Mouse (Mus musculus) c-Kit-negative CD71-positive TER-119-positive erythroid progenitor cells, embryonic 14.5 days (primary cell): ENCODE data around the gene Tmem132b.

ENCODE experiments used
- DNase-seq: peaks from one replicate; pipeline ENCODE4 v3.0.0-alpha.2; 2013; ENCODE audit warnings: low read depth, low spot score

The Tmem132b gene

DNA sequence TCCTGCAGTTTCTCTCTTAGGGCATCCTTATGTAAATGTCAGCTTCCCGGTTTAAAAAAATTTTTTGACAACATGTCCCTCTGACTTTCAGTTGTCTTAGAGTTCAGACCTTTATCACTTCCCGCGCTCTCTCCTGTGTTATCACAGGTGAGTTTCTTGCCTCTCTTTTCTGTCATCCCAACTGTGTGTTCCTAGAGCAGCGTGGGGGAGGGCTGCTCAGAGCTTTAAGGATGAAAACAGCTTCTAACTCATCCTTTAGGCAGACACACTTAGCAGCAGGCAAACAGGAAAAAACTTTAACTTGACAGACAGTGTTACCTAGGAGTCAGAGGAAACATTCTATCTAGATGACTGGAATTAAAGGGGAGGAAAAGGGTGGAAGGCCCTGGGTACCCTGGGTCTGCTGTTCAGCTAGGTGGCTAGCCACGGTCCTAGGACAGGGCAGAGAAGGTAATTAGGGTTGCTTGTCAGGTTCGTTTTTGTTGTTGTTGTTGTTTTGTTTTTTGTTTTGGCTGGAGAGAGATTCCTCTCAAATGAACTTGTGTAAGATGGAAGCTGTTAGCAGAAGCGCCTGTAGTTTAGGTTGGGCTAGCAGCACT, 144.6 kb downstream of the Tmem132b start:
- no peak for DNase-seq

DNA sequence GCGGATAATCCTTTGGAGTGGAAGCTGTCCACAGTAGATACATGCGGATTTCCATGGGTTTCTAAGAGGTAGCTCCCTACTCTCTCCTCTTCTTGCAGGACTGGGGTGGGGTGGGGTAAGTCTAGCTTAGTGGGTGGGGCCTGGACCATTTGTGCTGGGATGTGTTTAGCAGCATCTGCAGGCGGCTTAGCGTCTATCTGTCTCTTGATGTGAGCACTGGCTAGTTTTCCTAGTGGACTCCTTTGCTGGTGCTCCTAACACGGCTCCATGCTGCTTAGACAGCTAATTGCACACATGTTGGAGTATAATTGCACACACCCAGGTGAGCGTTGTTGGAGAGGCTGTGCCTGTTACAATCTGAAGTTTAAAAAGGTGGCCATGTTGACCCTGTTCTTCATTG, 149.3 kb downstream of the Tmem132b start:
- no peak for DNase-seq

- DNase-seq, result no peak
Measured at GRCm38 (mm10) chr5:125683491-125683890, 151.9 kb downstream of the Tmem132b start.

DNA sequence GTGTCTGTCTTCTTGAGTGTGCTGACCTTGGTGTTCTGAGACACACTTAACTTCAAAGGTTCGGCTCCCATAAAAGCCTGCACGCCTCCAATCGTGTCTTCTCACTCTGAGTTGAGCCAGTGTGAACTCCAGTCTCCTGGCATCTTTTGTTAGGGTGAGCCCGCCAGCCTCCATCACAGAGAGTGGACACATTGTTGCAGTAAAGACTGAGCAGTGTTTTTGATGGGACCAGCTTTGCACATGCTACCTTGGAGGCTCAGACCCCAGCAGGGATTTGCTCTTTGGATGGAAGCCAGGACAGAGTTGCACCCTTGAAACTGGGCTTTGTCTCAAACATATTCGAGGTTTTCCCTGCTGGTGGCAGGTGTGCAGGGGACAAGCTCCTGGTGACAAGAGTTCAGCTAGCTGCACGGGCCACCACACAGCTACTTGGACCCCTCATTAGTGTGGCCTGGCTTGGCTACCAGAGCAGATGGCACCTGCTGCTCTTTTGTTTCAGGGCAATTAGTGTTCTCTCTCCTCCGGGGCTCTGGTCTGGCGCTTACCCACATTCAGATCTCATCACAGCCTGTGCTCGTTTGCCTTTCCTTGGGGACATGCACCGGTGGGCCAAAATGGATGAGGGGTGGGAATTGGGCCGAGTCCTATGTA, 154.2 kb downstream of the Tmem132b start:
- DNase-seq, result no peak

- no peak for DNase-seq
Measured at GRCm38 (mm10) chr5:125692538-125692937, 161.0 kb downstream of the Tmem132b start.

DNA sequence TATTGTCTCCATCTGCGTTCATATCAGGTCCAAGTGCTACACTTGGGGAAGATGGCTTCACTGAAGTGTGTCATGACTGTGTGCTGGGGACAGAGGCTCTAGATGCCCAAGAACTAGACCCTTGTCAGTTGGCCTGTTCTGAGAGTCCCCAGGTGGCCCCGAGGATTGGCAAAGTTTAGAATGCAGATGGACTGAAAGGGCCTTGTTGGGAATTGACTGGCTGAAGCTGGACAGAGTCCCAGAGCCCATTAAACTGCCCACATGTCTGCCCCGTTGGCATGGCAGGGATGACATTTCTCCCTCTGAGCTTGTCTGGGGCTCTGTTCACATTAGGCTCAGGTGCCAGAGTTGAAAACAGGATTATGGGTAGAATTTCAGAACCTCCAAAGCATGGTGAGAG, 167.8 kb downstream of the Tmem132b start:
- DNase-seq, result no peak

DNA sequence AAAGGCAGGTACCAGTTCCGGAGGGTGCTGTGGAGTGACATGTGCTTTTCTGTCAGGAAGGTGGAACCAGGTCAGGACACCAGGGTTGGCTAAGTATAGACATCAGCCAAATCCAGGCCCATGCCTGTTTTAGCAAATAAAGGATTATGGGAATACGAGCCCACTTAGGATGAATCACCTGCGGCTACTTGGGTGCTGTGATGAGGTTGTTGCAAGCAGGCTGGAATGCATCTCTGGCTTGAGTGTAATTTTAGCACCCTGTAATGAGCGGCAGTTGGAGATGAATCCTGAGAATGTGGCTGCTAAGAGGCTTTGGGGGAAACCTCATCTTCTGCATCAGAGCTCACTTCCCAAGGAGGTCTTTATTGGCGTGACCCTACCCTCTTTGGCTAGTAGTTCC, 168.7 kb downstream of the Tmem132b start:
- DNase-seq, result no peak

DNA sequence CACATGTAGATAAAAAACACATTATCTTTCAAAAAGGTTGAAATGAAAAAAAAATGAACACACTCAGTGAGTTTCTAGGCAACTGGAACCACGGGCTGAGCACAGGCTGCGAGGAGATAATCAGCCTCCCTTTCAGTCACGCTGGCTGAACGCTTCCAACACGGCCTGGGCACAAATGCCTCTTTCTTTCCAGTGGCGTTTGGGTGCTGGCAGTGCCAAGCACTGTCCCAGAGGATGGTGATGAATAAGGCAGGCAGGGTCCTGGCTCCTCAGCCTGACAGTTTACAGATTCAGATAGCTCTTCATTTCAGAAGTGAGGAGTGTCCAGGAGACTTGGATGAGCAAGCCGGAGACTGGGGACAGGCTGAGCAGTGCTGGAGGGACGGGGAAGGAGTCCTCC, 173.8 kb downstream of the Tmem132b start:
- DNase-seq, result no peak

GRCm38 (mm10) chr5:125709160-125709559, 177.6 kb downstream of the Tmem132b start:
- DNase-seq, result no peak

- DNase-seq, result no peak
Measured at GRCm38 (mm10) chr5:125726815-125727214, 195.2 kb downstream of the Tmem132b start.

DNA sequence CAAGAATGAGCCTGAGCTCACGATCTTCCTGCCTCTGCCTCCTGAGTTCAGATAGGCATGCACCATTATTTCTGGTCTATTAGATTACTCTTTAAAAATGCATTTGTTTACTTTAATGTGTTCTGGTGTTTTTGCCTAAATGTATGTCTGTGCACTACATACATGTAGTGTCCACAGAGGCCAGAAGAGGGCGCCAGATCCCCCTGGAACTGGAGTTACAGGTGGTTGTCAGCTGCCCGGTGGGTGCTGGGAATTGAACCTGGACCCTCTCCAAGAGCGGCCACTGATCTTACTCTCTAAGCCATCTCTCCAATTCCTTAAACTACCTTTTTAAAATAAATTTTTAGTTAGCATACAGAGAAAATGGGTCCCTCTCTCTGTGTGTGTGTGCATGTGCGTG, 195.9 kb downstream of the Tmem132b start:
- DNase-seq, result no peak

DNA sequence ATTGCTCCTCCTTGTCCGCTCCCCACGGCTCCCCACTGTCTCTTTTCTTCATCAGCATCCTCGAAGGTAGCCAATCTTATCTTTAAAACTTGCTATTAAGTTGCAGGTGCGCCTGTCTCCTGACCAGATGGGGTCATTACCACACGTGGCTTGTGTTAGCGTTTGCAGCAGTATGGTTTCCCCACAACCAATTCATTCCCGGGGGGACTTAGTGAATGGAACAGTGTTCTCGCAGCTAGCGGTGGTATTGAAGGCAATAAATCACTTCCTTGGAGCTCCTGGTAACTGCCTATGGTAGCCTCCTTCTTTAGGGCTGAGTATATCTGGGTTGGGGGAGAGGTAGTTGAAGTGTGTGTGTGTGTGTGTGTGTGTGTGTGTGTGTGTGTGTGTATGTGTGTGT, 196.4 kb downstream of the Tmem132b start:
- no peak for DNase-seq

DNA sequence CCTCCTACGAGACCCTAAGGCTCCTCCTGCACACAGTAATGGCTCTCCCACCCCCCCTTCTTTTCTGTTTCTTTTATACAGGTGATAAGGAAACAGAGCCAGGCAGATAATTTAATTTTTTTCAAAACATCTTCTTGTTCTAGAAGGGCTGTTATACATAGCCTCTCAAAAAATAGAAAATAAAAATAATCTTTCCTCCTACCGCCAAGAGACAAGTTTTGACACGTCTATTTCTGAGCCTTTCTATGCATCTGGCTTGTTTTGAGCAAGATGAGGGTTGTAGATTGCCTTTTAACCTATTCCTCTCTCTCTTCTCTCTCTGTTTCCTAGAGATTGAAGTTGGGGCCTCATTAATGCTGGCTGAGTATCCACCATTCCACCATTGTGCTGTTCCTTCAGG, 196.9 kb downstream of the Tmem132b start:
- no peak for DNase-seq

- no peak for DNase-seq
Measured at GRCm38 (mm10) chr5:125733806-125734205, 202.2 kb downstream of the Tmem132b start.

DNA sequence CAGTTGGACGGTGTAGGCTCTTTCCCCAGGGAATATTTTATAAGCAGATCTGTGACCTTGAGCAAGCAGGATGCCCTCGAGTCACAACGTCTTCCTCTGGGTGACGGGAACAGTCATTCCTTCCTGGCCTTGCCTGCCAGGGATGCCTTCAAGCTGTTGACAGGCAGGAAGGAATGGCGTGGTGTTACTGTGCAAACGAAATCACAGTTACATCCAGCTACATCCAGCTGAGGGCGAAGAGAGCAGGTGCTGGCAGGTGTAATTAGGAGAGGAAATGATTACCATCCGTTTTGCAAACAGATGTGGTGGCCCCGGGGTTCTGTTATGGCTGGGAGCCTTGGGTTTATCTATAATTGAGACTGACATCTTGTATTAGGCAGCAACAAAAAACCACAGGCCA, 205.5 kb downstream of the Tmem132b start:
- no peak for DNase-seq

DNA sequence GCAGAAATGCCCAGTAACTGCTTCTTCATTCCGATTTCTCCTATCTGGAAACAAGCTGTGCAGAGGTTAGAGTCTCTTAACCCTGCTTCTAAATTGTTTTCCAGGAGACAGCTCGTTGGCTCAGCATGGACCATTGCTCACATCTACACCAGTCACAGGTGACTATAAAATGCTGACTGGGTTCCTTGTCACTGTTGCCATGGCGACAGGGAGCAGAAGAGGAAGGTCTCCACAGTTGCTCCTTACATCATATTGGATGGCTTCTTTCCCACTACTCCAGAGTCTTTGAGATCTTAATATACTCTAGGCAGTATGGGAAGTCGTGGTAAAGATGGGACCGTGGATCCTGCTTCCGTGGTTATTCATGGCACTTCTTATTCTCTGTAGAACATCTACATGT, 211.9 kb downstream of the Tmem132b start:
- no peak for DNase-seq

GRCm38 (mm10) chr5:125745727-125746126, 214.2 kb downstream of the Tmem132b start:
- DNase-seq, result no peak

GRCm38 (mm10) chr5:125751481-125751880, 219.9 kb downstream of the Tmem132b start:
- DNase-seq, result no peak

DNA sequence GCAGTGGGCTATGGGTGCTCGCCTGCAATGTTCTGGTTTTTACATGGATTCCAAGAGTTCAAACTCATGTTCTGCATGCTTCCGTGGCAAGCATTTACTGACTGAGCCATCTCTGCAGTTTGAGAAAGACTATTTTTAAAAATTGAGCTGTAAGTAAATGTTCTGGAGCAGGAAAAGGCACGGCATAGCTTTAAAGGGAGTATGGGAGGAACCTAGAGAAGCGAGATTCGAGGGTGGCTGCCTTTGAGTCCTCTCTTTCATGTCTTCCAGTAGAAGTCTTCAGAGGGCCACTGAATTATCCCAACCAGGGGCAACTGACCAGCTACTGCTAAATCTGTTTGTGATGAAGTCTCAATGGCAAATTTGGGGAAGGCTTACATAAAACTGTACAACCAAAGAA, 221.0 kb downstream of the Tmem132b start:
- no peak for DNase-seq

GRCm38 (mm10) chr5:125756987-125757530, 225.5 kb downstream of the Tmem132b start:
- DNase-seq, result no peak

- DNase-seq, result no peak
Measured at GRCm38 (mm10) chr5:125758506-125758905, 226.9 kb downstream of the Tmem132b start.

- DNase-seq, result no peak
Measured at GRCm38 (mm10) chr5:125766941-125767340, 235.4 kb downstream of the Tmem132b start.

DNA sequence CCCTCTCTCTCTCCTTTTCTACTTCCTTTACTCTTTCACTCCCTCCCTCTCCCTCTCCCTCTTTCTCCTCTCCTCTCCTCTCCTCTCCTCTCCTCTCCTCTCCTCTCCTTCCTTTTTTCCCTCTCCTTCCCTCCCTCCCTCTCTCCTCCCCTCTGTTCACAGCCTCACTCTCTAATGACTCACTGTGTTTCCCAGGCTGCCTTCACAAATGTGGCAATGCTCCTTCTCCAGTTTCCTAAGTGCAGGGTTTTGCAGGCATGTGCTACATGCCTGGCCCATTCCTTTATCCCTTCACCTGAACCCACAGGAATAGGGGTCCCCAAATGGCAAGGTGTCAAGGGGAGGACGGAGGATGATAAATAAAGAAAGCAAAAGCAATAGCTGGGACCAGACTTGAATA, 236.4 kb downstream of the Tmem132b start:
- DNase-seq, result no peak
